Mouse (Mus musculus) G1E (cell line): Measurements from ENCODE around the gene Cel. TPM values are rescaled to one million over a fixed set of nuclear protein-coding genes. Genes with fewer than 3 reads are reported as not detected.

Experiments
- ATAC-seq: 2 replicates; pipeline ENCODE4 v1.8.0; 2016; ENCODE audit warnings: mild to moderate bottlenecking; ENCODE audit not compliant: insufficient number of reproducible peaks, poor library complexity, low FRiP score, severe bottlenecking; ENCODE audit errors: extremely low read depth
- DNase-seq: peaks from one replicate; pipeline ENCODE4 v3.0.0; 2012; ENCODE audit warnings: low spot score
- H3K27me3 ChIP-seq: 2 replicates; pipeline ENCODE4 v1.6.1; 2012; ENCODE audit warnings: mild to moderate bottlenecking, low read length, inconsistent platforms; ENCODE audit not compliant: insufficient read depth
- H3K36me3 ChIP-seq: replicated peaks from 2 replicates; pipeline ENCODE3; 2012; ENCODE audit warnings: mild to moderate bottlenecking, inconsistent platforms
- H3K4me1 ChIP-seq: 2 replicates; pipeline ENCODE4 v1.6.1; 2012; ENCODE audit warnings: low read depth, low read length, inconsistent platforms, mixed read lengths; ENCODE audit not compliant: insufficient read depth
- H3K4me3 ChIP-seq: 2 replicates; pipeline ENCODE4 v1.5.1; 2012; ENCODE audit warnings: low read depth, mild to moderate bottlenecking, inconsistent platforms, low read length, moderate library complexity, mixed read lengths
- H3K9me3 ChIP-seq: replicated peaks from 2 replicates; pipeline ENCODE4 v1.6.1; 2012; ENCODE audit warnings: inconsistent platforms
- CTCF ChIP-seq: IDR thresholded peaks from 2 replicates; pipeline ENCODE4 v1.5.1; 2012; ENCODE audit warnings: low read depth, low read length, inconsistent platforms, mixed read lengths
- GATA1 ChIP-seq: IDR thresholded peaks from 2 replicates; pipeline ENCODE4 v1.6.1; 2012; ENCODE audit warnings: borderline replicate concordance, low read length, inconsistent platforms, mixed read lengths
- GATA2 ChIP-seq: IDR thresholded peaks from 2 replicates; pipeline ENCODE4 v1.6.1; 2012; ENCODE audit warnings: low read depth, low read length, inconsistent platforms, borderline replicate concordance
- POLR2AphosphoS5 ChIP-seq: IDR thresholded peaks from 2 replicates; pipeline ENCODE4 v1.6.1; 2012; ENCODE audit warnings: low read depth, low read length, inconsistent platforms; ENCODE audit not compliant: insufficient replicate concordance
- TAL1 ChIP-seq: conservative IDR thresholded peaks from 2 replicates; pipeline ENCODE4 v1.6.1; 2012; ENCODE audit warnings: low read depth, low read length, inconsistent platforms, mixed read lengths
- polyA plus RNA-seq: library from polyadenylated mRNA; stranded (reverse); fragments of >175 nt; gene quantifications from 2 replicates; pipeline ENCODE4 v1.2.3, GENCODE M21; 2012
- total RNA-seq, 2 experiments: library from RNA; stranded (forward) in 1 of 2; stranded (reverse) in 1 of 2; fragments of 200-1000 nt in 1 of 2; fragments of >200 nt in 1 of 2; fragmentation: Nextera tagmentation in 1 of 2; gene quantifications; 2 replicates each; pipeline ENCODE4 v1.2.3; 2014 to 2017

The Cel gene
- total and polyA plus RNA-seq, 3 experiments: not detected

DNA sequence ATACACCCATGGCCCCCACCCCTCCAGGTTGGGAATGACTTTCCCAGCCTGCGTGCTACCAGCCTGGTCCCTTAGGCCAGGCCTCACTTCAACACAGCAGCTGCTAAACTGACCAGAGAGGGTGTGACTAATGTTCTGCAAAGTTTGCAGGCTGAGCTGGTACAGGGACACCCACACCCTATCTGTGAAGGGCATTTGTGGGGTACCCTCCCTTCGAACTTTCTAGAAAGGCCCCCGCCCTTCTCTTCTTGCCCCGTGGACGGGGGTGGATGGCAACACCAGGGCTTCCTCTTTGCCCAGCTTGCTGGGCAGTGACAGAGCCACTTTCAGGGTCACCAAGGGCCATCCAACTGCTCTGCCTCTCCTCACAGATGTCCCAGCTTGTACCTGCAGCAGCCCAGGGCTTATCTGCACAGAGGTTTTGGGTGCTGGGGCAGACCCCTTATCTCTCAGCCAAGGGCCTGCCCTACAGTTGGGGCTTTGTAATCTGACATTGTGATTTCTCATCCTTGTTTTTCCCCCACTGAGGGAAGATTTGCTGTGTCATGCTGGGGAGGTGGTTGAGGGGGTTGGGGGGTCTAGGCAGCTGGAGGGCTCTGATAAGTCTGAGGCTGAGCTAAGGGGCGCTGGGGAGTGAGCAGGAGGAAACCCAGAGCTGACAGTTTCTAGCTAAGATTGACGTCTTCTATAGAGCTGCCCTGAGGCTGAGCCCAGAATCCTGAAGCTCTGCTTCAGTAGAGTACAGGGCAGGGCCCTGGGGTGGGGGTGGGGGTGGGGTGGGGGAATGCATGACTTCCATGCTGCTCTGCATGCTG lies 34.7 kb upstream of the Cel start:
- Histone ChIP-seq H3K4me3 (peak overlapping the region; percentile 60; the same call in 1 of the 2 replicates), H3K27me3 (no peaks in the 10 kb centered on the region), H3K9me3 (no peaks in the 10 kb centered on the region), H3K4me1 (peaks cover 93% of the 10 kb centered on the region), H3K36me3 (peaks cover 4% of the 10 kb centered on the region)
- ATAC-seq (peak; percentile 73), DNase-seq (peak; percentile 92)
- TF ChIP-seq GATA1 (no peak), GATA2 (0 out of 2 replicates have a peak, but pooled peaks have one; percentile 50), TAL1 (peak; percentile 98), POLR2AphosphoS5 (no peak)

DNA sequence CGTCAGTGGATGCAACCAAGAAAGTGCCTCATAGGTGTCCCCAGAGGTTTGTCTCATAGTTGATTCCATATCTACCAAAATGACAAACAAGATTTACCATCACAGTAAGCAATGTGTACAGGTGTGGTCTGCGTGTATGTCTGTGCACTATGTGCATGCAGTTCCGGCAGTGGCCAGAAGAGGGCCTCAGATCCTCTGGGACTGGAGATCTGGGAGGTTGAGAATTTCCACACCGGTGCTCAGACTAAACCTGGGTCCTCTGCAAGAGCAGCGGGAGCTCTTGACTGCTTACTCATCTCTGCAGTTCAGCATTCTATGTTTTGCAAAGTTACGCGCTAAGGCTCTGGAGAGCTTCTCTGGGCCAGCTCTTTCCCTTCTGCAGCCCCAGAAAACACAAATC lies 33.8 kb upstream of the Cel start:
- peaks cover 4% of the 10 kb centered on the region for H3K36me3 ChIP-seq
- H3K4me1 ChIP-seq: peaks cover 96% of the 10 kb centered on the region
- DNase-seq: no peak

GRCm38 (mm10) chr2:28596021-28596420 lies 32.8 kb upstream of the Cel start:
- no peaks in the 10 kb centered on the region for H3K27me3 ChIP-seq

More for the DNA sequence above, 33.8 kb upstream of the Cel start:
- H3K9me3 ChIP-seq: no peaks in the 10 kb centered on the region
- no peaks in the 10 kb centered on the region for H3K27me3 ChIP-seq
- H3K4me3 ChIP-seq: peak overlapping the region; percentile 60; the same call in 1 of the 2 replicates
- ATAC-seq: no peak
- TF ChIP-seq TAL1: no peak
- TF ChIP-seq CTCF: peak; percentile 86
- no peak for TF ChIP-seq POLR2AphosphoS5
- no peak for TF ChIP-seq GATA1
- TF ChIP-seq GATA2: no peak

GRCm38 (mm10) chr2:28592809-28593208 lies 29.6 kb upstream of the Cel start:
- DNase-seq (peak; percentile 71), ATAC-seq (no peak)
- TF ChIP-seq GATA1 (no peak), CTCF (peak; percentile 94), GATA2 (no peak)
- no peaks in the 10 kb centered on the region for H3K36me3 ChIP-seq
- H3K9me3 ChIP-seq: no peaks in the 10 kb centered on the region
- H3K27me3 ChIP-seq: no peaks in the 10 kb centered on the region
- H3K4me1 ChIP-seq: peaks cover 85% of the 10 kb centered on the region
- H3K4me3 ChIP-seq: peak overlapping the region; percentile 11; the same call in 1 of the 2 replicates

More at GRCm38 (mm10) chr2:28596021-28596420, 32.8 kb upstream of the Cel start:
- TF ChIP-seq GATA2 (no peak), TAL1 (peak; percentile 93), GATA1 (no peak), POLR2AphosphoS5 (no peak), CTCF (no peak)
- Histone ChIP-seq H3K4me1 (peaks cover 94% of the 10 kb centered on the region), H3K36me3 (peaks cover 4% of the 10 kb centered on the region), H3K4me3 (no peak overlapping the region; the same call in 1 of the 2 replicates), H3K9me3 (no peaks in the 10 kb centered on the region)
- peak; percentile 92 for DNase-seq
- peak; percentile 16; the same call in 1 of the 2 replicates for ATAC-seq

GRCm38 (mm10) chr2:28591479-28591878 lies 28.3 kb upstream of the Cel start:
- H3K4me1 ChIP-seq: peaks cover 81% of the 10 kb centered on the region
- H3K36me3 ChIP-seq: no peaks in the 10 kb centered on the region
- no peak for TF ChIP-seq TAL1
- ATAC-seq (no peak), DNase-seq (no peak)
- H3K9me3 ChIP-seq: no peaks in the 10 kb centered on the region
- no peaks in the 10 kb centered on the region for H3K27me3 ChIP-seq
- H3K4me3 ChIP-seq: no peak overlapping the region

- TF ChIP-seq POLR2AphosphoS5 (no peak), TAL1 (no peak), GATA1 (no peak), CTCF (no peak), GATA2 (no peak)
- Histone ChIP-seq H3K36me3 (no peaks in the 10 kb centered on the region), H3K4me1 (peaks cover 78% of the 10 kb centered on the region), H3K4me3 (no peak overlapping the region; the same call in 1 of the 2 replicates), H3K9me3 (no peaks in the 10 kb centered on the region), H3K27me3 (no peaks in the 10 kb centered on the region)
- DNase-seq: no peak
- no peak for ATAC-seq
Measured at GRCm38 (mm10) chr2:28588574-28588973, 25.4 kb upstream of the Cel start.
